Mouse (Mus musculus): Measurements from ENCODE around the gene Sfmbt1. TPM values are rescaled to one million over a fixed set of nuclear protein-coding genes. Genes with fewer than 3 reads are reported as not detected.

The Sfmbt1 gene
- 19.7 and 20.5 TPM in 2 replicates for polyA plus RNA-seq (2014; fragmentation: Nextera tagmentation; extraction: Ambion mirVana)

DNA sequence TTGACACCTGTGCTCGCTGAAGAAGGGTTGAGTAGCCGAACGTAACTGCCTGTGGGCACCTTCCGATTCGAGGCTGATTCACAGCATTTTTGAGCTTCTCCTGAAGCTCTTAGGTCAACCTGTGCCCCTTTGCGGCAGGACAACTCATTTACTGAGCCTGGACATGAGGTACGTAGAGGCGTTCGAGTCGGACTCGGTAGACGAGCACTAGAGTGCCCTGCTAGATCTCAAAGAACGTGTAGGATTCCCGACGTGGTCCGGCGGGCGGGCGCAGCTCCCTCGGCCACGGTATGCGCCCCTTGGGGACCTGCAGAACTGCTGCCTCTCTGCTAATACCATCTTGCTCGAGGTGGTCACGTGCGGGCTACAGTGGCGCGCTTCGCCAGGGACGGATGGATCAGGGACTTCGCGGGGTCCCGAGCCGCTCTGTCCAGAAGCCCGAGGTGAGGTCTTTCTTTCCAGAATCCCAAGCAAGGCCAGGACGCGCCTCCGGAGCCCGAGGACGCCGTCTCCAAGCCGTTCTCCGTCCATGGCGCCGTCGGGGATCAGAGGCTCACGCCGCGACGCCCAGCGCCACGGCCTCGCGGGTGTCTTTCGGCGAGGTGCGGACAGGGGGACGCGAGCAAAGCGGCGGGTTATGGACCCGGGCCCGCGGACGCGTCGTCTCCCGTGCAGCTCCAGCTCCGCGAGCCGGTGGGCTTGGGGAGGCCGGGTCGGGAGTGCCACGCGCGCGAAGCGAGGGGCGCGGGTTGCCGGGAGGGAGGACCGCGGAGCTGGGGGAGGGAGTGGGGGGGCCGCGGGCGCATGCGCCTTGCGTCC, at the start of gene Sfmbt1:
Gene Sfmbt1, plus strand, starts transcription at position 51 of the 819 bp plus-strand sequence.
- Histone ChIP-seq H3K4me1 (ENCODE audit: control insufficient read depth, insufficient read depth, low read length) (peaks cover 2% of the 10 kb centered on the region; the same call in 1 of the 2 replicates), H3K27me3 (replicated peaks; ENCODE audit: control insufficient read depth, insufficient read depth, low read length) (no peaks in the 10 kb centered on the region; the same call in 1 of the 2 replicates), H3K36me3 (ENCODE audit: control insufficient read depth, insufficient read depth, low read length) (no peaks in the 10 kb centered on the region), H3K4me2 (ENCODE audit: low read length) (peak within 1 kb of the TSS; percentile 68), H3K9ac (ENCODE audit: low read length) (peak within 1 kb of the TSS; percentile 88), H3K4me3 (ENCODE audit: low read depth, low read length) (peak within 1 kb of the TSS; percentile 94), H3K9me3 (replicated peaks; ENCODE audit: control insufficient read depth, low read length) (no peaks in the 10 kb centered on the region), H3K27ac (ENCODE audit: low read depth, low read length) (peak within 1 kb of the TSS; percentile 97)
- 2% methylated on average over 76 of the region's 87 CpGs for WGBS
- peak; percentile 51 for DNase-seq (ENCODE audit: low spot score)
- peak; percentile 75 for ATAC-seq

DNA sequence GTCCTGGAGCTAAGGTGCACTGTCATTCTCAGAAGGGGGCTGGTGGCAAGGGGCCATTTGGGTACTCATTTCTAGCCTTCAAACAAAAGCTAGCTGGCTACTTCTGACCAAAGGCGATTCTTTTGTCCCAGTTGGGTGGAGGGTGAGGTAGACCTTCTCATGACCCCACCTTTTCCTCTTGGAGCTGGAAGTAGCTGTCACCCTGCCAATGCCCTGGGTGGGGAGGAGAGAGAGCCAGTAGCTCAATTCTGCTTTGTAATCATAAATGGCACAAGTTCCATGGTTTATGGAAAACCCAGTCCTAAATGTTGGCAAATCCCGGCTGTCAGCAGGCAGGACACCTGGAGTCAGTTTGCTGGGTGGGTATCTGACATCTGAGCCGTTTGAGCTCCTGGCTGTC, 48.6 kb upstream of the Sfmbt1 start:
- no peak for ATAC-seq
- Histone ChIP-seq H3K27ac (ENCODE audit: low read depth, low read length) (no peak overlapping the region), H3K9me3 (replicated peaks; ENCODE audit: control insufficient read depth, low read length) (no peaks in the 10 kb centered on the region), H3K27me3 (replicated peaks; ENCODE audit: control insufficient read depth, insufficient read depth, low read length) (no peaks in the 10 kb centered on the region), H3K9ac (ENCODE audit: low read length) (no peak overlapping the region), H3K4me2 (ENCODE audit: low read length) (no peak overlapping the region), H3K4me1 (ENCODE audit: control insufficient read depth, insufficient read depth, low read length) (no peaks in the 10 kb centered on the region), H3K36me3 (ENCODE audit: control insufficient read depth, insufficient read depth, low read length) (peaks cover 68% of the 10 kb centered on the region), H3K4me3 (ENCODE audit: low read depth, low read length) (no peak overlapping the region)
- 80% methylated on average over 3 of the region's 3 CpGs for WGBS
- no peak for DNase-seq (ENCODE audit: low spot score)

GRCm38 (mm10) chr14:30666604-30667003, 48.0 kb upstream of the Sfmbt1 start:
- no peak overlapping the region for H3K4me2 ChIP-seq (ENCODE audit: low read length)
- no peaks in the 10 kb centered on the region for H3K9me3 ChIP-seq (replicated peaks; ENCODE audit: control insufficient read depth, low read length)
- no peak overlapping the region for H3K4me3 ChIP-seq (ENCODE audit: low read depth, low read length)
- 87% methylated on average over 4 of the region's 4 CpGs for WGBS
- DNase-seq (ENCODE audit: low spot score) (no peak), ATAC-seq (no peak)
- no peak overlapping the region for H3K27ac ChIP-seq (ENCODE audit: low read depth, low read length)
- H3K36me3 ChIP-seq (ENCODE audit: control insufficient read depth, insufficient read depth, low read length): peaks cover 65% of the 10 kb centered on the region
- H3K9ac ChIP-seq (ENCODE audit: low read length): no peak overlapping the region
- no peaks in the 10 kb centered on the region for H3K4me1 ChIP-seq (ENCODE audit: control insufficient read depth, insufficient read depth, low read length)
- H3K27me3 ChIP-seq (replicated peaks; ENCODE audit: control insufficient read depth, insufficient read depth, low read length): no peaks in the 10 kb centered on the region

GRCm38 (mm10) chr14:30670161-30670560, 44.5 kb upstream of the Sfmbt1 start:
- ATAC-seq: no peak
- Histone ChIP-seq H3K27me3 (replicated peaks; ENCODE audit: control insufficient read depth, insufficient read depth, low read length) (no peaks in the 10 kb centered on the region), H3K4me2 (ENCODE audit: low read length) (no peak overlapping the region), H3K36me3 (ENCODE audit: control insufficient read depth, insufficient read depth, low read length) (peaks cover 55% of the 10 kb centered on the region), H3K27ac (ENCODE audit: low read depth, low read length) (no peak overlapping the region), H3K9me3 (replicated peaks; ENCODE audit: control insufficient read depth, low read length) (no peaks in the 10 kb centered on the region), H3K9ac (ENCODE audit: low read length) (no peak overlapping the region), H3K4me1 (ENCODE audit: control insufficient read depth, insufficient read depth, low read length) (no peaks in the 10 kb centered on the region), H3K4me3 (ENCODE audit: low read depth, low read length) (no peak overlapping the region)
- no peak for DNase-seq (ENCODE audit: low spot score)
- WGBS: 96% methylated on average over 6 of the region's 6 CpGs

GRCm38 (mm10) chr14:30671095-30671985, 43.3 kb upstream of the Sfmbt1 start:
- Histone ChIP-seq H3K9ac (ENCODE audit: low read length) (no peak overlapping the region), H3K4me1 (ENCODE audit: control insufficient read depth, insufficient read depth, low read length) (no peaks in the 10 kb centered on the region), H3K4me3 (ENCODE audit: low read depth, low read length) (no peak overlapping the region), H3K27me3 (replicated peaks; ENCODE audit: control insufficient read depth, insufficient read depth, low read length) (no peaks in the 10 kb centered on the region), H3K27ac (ENCODE audit: low read depth, low read length) (no peak overlapping the region), H3K9me3 (replicated peaks; ENCODE audit: control insufficient read depth, low read length) (no peaks in the 10 kb centered on the region), H3K4me2 (ENCODE audit: low read length) (no peak overlapping the region), H3K36me3 (ENCODE audit: control insufficient read depth, insufficient read depth, low read length) (peaks cover 50% of the 10 kb centered on the region)
- 71% methylated on average over 15 of the region's 15 CpGs for WGBS
- ATAC-seq (no peak), DNase-seq (ENCODE audit: low spot score) (peak; percentile 2)

GRCm38 (mm10) chr14:30671986-30672312, 42.7 kb upstream of the Sfmbt1 start:
- WGBS: 10% methylated on average over 3 of the region's 3 CpGs
- Histone ChIP-seq H3K9ac (ENCODE audit: low read length) (no peak overlapping the region), H3K4me3 (ENCODE audit: low read depth, low read length) (no peak overlapping the region), H3K4me1 (ENCODE audit: control insufficient read depth, insufficient read depth, low read length) (no peaks in the 10 kb centered on the region), H3K36me3 (ENCODE audit: control insufficient read depth, insufficient read depth, low read length) (peaks cover 50% of the 10 kb centered on the region), H3K27me3 (replicated peaks; ENCODE audit: control insufficient read depth, insufficient read depth, low read length) (no peaks in the 10 kb centered on the region), H3K9me3 (replicated peaks; ENCODE audit: control insufficient read depth, low read length) (no peaks in the 10 kb centered on the region), H3K27ac (ENCODE audit: low read depth, low read length) (no peak overlapping the region), H3K4me2 (ENCODE audit: low read length) (no peak overlapping the region)
- peak; percentile 85 for ATAC-seq
- peak; percentile 92 for DNase-seq (ENCODE audit: low spot score)

GRCm38 (mm10) chr14:30674947-30675346, 39.7 kb upstream of the Sfmbt1 start:
- no peak overlapping the region for H3K9ac ChIP-seq (ENCODE audit: low read length)
- DNase-seq (ENCODE audit: low spot score) (no peak), ATAC-seq (no peak)
- WGBS: 67% methylated on average over 6 of the region's 6 CpGs
- no peak overlapping the region for H3K4me2 ChIP-seq (ENCODE audit: low read length)
- no peak overlapping the region for H3K27ac ChIP-seq (ENCODE audit: low read depth, low read length)
- no peaks in the 10 kb centered on the region for H3K9me3 ChIP-seq (replicated peaks; ENCODE audit: control insufficient read depth, low read length)
- no peaks in the 10 kb centered on the region for H3K27me3 ChIP-seq (replicated peaks; ENCODE audit: control insufficient read depth, insufficient read depth, low read length)
- H3K4me3 ChIP-seq (ENCODE audit: low read depth, low read length): no peak overlapping the region
- H3K36me3 ChIP-seq (ENCODE audit: control insufficient read depth, insufficient read depth, low read length): peaks cover 49% of the 10 kb centered on the region
- H3K4me1 ChIP-seq (ENCODE audit: control insufficient read depth, insufficient read depth, low read length): no peaks in the 10 kb centered on the region

DNA sequence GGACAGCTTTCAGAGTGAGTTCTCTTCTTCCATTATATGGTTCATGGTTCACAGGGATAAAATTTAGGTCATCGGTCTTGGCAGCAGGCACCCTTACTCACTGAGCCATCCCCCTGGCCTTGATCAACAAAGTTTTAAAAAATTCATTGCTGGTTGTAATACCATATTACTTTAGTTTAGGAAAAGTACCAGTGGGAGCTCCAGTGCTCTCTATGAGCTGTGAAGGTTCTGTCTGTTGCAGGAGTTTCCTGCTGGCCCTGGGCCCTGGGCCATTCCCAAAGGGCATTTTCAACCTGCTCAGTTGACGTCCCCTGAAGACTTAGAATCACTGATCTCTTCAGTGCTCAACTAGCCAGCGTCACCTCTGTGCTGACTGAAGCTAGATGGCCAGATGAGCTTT, 32.5 kb upstream of the Sfmbt1 start:
- 97% methylated on average over 3 of the region's 3 CpGs for WGBS
- Histone ChIP-seq H3K9ac (ENCODE audit: low read length) (no peak overlapping the region), H3K27ac (ENCODE audit: low read depth, low read length) (no peak overlapping the region), H3K4me2 (ENCODE audit: low read length) (no peak overlapping the region), H3K9me3 (replicated peaks; ENCODE audit: control insufficient read depth, low read length) (no peaks in the 10 kb centered on the region), H3K27me3 (replicated peaks; ENCODE audit: control insufficient read depth, insufficient read depth, low read length) (no peaks in the 10 kb centered on the region), H3K4me1 (ENCODE audit: control insufficient read depth, insufficient read depth, low read length) (no peaks in the 10 kb centered on the region), H3K36me3 (ENCODE audit: control insufficient read depth, insufficient read depth, low read length) (peaks cover 47% of the 10 kb centered on the region), H3K4me3 (ENCODE audit: low read depth, low read length) (no peak overlapping the region)
- no peak for ATAC-seq
- DNase-seq (ENCODE audit: low spot score): no peak

Measured in forebrain, embryonic 14.5 days (tissue).